ENCODE assay signal across 8 mouse cellular contexts in the genomic region with DNA sequence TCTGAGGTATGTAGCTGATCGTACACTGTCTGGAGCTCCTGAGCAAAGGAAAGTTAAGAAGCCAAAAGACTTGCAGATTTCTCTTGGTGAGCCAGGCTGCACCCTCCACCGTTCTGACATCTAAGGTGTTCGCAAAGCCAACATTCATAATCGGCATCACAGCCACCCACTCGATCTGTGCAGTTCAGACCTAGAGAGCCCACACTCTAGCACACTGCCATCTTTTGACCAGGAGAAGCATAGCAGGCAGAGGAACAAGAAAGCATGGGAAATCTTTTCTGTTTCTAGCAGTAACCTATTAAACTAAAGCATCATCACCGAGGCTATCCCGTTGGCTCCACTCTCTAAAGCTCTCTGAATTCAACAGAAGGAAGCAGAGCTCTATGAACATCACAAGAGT. TPM values are rescaled to one million over a fixed set of nuclear protein-coding genes. Genes with fewer than 3 reads are reported as not detected.
DNase-seq lines count a peak whose midpoint lies in the region; ATAC-seq lines count a peak whose summit lies in the region.

No protein-coding gene starts in this region.

- no peaks in the 10 kb centered on the region for H3K36me3 ChIP-seq in forebrain, embryonic 16.5 days (ENCODE audit: control insufficient read depth, insufficient read depth)

- intact Hi-C loops in heart, postnatal 25 days (cut with DNase I), result loop anchor here (10.0 kb wide), 1 partner anchor 224 kb away; no protein-coding TSS in a partner anchor

- H3K4me3 ChIP-seq in forebrain, embryonic 16.5 days (replicated peaks; ENCODE audit: low read length), result no peak overlapping the region

- H3K9me3 ChIP-seq in forebrain, embryonic 16.5 days (ENCODE audit: control insufficient read depth, low read length), result no peaks in the 10 kb centered on the region

- WGBS in forebrain, embryonic 16.5 days, result 42% methylated on average over 7 of the region's 7 CpGs

- H3K27me3 ChIP-seq in forebrain, embryonic 16.5 days (replicated peaks; ENCODE audit: control insufficient read depth, insufficient read depth, low read length), result no peaks in the 10 kb centered on the region

- peak; percentile 84 for ATAC-seq in forebrain, embryonic 16.5 days
- peak; percentile 80 for ATAC-seq in megakaryocyte progenitor cell, adult 5-6 weeks (replicated peaks; ENCODE audit: poor library complexity)

- H3K4me1 ChIP-seq in forebrain, embryonic 16.5 days (replicated peaks; ENCODE audit: control insufficient read depth, insufficient read depth, low read length), result no peaks in the 10 kb centered on the region

- no peak overlapping the region for H3K27ac ChIP-seq in forebrain, embryonic 16.5 days (ENCODE audit: low read length)

- H3K4me2 ChIP-seq in forebrain, embryonic 16.5 days (ENCODE audit: low read length), result peak overlapping the region; percentile 25; the same call in 1 of the 2 replicates

- 0 out of 2 replicates have a peak overlapping the region, but pooled peaks have one; percentile 17 for H3K9ac ChIP-seq in forebrain, embryonic 16.5 days (replicated peaks; ENCODE audit: low read depth, low read length)

- DNase-seq in heart, postnatal 4 days, result peak; percentile 38
- no peak for DNase-seq in heart, postnatal 25 days (ENCODE audit: low spot score)
- peak; percentile 44 for DNase-seq in R1 (ENCODE audit: low read depth, low spot score)
- DNase-seq in layer of hippocampus, adult 18-20 months (ENCODE audit: low spot score in 2 of 2), result peak; percentile 5 to 59
- DNase-seq in thymus, postnatal 36 days, result no peak
- no peak for DNase-seq in gastrocnemius, postnatal 10 days

RNA-seq across cellular contexts. Expression of a gene that starts 59.2 kb away (rescaled TPM):
- total RNA-seq in heart, postnatal 4 days (2021), result under 1 TPM; 0.36 to 0.60 TPM
- not detected for total RNA-seq in heart, postnatal 25 days (2021)
- not detected in 2 replicates for polyA plus RNA-seq in forebrain, embryonic 16.5 days (2015; fragmentation: Nextera tagmentation; extraction: Ambion mirVana)
- under 1 TPM in 1 of 2 experiments, not detected in 1; 0.27 TPM for total RNA-seq in layer of hippocampus, adult 18-20 months (2021)
- total RNA-seq in megakaryocyte progenitor cell, adult 5-6 weeks (2015), result 0.27 TPM in 1 of 2 replicates, not detected in the other
- not detected in 2 replicates for total RNA-seq in megakaryocyte progenitor cell, adult 5-6 weeks (2017)
- not detected for total RNA-seq in gastrocnemius, postnatal 10 days (2021)

Comparison
In these comparisons a context has a peak if more than half of its experiments do, and no peak if none do; other contexts are left out.
1. DNase-seq: peak in heart, postnatal 4 days (single experiment), R1 (single experiment) and layer of hippocampus, adult 18-20 months (2 of 2); none in heart, postnatal 25 days (single experiment), thymus, postnatal 36 days (0 of 2) and gastrocnemius, postnatal 10 days (single experiment).